Mouse (Mus musculus) limb, embryonic 12.5 days (tissue): Measurements from ENCODE around the gene Hecw2. TPM values are rescaled to one million over a fixed set of nuclear protein-coding genes. Genes with fewer than 3 reads are reported as not detected.

Experiments
- ATAC-seq: fragments of 200-750 bp; cut with Nextera tagmentation; 2 replicates; pipeline ENCODE4 v1.8.0; 2017; ENCODE audit warnings: low read depth, moderate TSS enrichment; ENCODE audit not compliant: insufficient number of reproducible peaks, insufficient read depth, low FRiP score, low TSS enrichment
- H3K27ac ChIP-seq: fragments of 300-500 bp; sonication (generic); 2 replicates; pipeline ENCODE4 v1.5.1; 2016; ENCODE audit warnings: mild to moderate bottlenecking, moderate library complexity
- H3K27me3 ChIP-seq: fragments of 300-500 bp; sonication (generic); 2 replicates; pipeline ENCODE4 v1.6.1; 2016; ENCODE audit warnings: mild to moderate bottlenecking, moderate library complexity
- H3K36me3 ChIP-seq: fragments of 300-500 bp; sonication (generic); 2 replicates; pipeline ENCODE4 v1.6.1; 2016; ENCODE audit warnings: mild to moderate bottlenecking, moderate library complexity
- H3K4me1 ChIP-seq: fragments of 300-500 bp; sonication (generic); replicated peaks from 2 replicates; pipeline ENCODE4 v1.6.1; 2016
- H3K4me2 ChIP-seq: fragments of 300-500 bp; sonication (generic); 2 replicates; pipeline ENCODE4 v1.6.1; 2016; ENCODE audit warnings: mild to moderate bottlenecking, moderate library complexity
- H3K4me3 ChIP-seq: fragments of 300-500 bp; sonication (generic); replicated peaks from 2 replicates; pipeline ENCODE4 v1.5.1; 2016; ENCODE audit warnings: mild to moderate bottlenecking
- H3K9ac ChIP-seq: fragments of 300-500 bp; sonication (generic); replicated peaks from 2 replicates; pipeline ENCODE4 v1.6.1; 2016; ENCODE audit warnings: mild to moderate bottlenecking, moderate library complexity
- H3K9me3 ChIP-seq: fragments of 300-500 bp; sonication (generic); 2 replicates; pipeline ENCODE4 v1.6.1; 2016; ENCODE audit warnings: mild to moderate bottlenecking, moderate library complexity
- WGBS: fragments of 180-500 bp; shearing (Covaris S2); methylation state at CpG from one replicate; pipeline ENCODE4 v1.1.7; 2016; 5-methylcytosine and 5-hydroxymethylcytosine counted together
- polyA plus RNA-seq: library from polyadenylated mRNA; unstranded; fragments of >200 nt; fragmentation: Nextera tagmentation; extraction: Ambion mirVana; gene quantifications from 2 replicates; pipeline ENCODE4 v1.2.1, GENCODE M21; 2016

Gene Hecw2
- polyA plus RNA-seq, 1 experiment from 2014 or later, result 3.3 TPM

DNA sequence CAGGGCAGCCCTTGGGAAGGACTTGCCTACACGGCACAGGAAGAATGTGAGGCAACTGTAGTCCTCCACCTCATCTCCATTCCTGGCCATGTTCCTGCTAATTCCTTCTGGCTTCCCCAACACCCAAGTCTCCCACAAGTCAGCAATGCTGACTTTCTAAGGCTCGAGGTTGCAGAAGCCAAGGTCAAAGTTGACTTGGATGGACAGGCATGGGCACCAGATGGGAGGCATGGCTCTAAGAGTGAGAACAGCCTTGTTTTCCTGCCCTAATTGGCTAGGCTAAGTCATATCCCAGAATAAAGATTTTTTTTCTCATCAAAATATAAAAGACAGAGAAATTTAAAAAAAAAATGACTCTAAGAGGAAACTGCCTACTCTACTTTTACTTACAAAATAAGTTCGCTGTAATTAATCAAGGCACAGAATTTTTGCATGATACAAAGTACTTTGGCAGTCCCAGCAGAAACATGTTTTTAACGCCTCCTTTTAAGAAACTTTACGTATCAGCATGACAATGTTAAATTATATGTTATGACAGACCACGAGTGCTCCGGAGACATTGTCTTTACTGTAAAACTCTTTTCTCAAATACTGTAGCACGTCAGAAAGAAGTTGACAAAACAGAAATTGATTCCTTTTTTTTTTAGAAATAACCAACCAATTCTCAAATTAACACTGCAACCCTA, 83.9 kb downstream of the Hecw2 start:
- Histone ChIP-seq H3K4me1 (no peaks in the 10 kb centered on the region), H3K9me3 (no peaks in the 10 kb centered on the region), H3K36me3 (no peaks in the 10 kb centered on the region), H3K27me3 (no peaks in the 10 kb centered on the region), H3K9ac (no peak overlapping the region), H3K4me3 (no peak overlapping the region), H3K27ac (no peak overlapping the region), H3K4me2 (no peak overlapping the region)
- ATAC-seq, result no peak
- 82% methylated on average over 8 of the region's 8 CpGs for WGBS

DNA sequence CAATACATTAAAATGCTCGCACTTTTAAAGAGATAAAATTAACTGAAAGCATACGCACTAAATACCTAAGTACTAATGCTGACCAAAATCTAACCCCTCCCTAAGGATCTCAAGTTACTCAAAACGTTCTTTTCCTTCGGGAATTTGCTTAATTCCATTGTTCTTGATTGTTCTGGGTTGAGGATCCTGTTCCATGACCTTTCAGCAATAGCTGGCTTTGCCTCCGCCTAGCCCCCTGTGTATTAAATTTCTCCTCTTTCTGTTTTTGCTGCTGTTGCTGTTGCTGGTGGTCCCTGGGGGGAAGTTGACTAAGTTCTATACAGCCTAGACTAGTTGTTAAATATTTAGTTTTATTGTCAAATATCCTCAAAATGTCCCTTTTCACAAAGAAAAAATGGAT, 85.7 kb downstream of the Hecw2 start:
- no peak for ATAC-seq
- no peak overlapping the region for H3K4me2 ChIP-seq
- H3K9ac ChIP-seq, result no peak overlapping the region
- H3K36me3 ChIP-seq, result no peaks in the 10 kb centered on the region
- no peaks in the 10 kb centered on the region for H3K4me1 ChIP-seq
- H3K27ac ChIP-seq, result no peak overlapping the region
- H3K4me3 ChIP-seq, result no peak overlapping the region
- 55% methylated on average over 5 of the region's 5 CpGs for WGBS
- H3K9me3 ChIP-seq, result no peaks in the 10 kb centered on the region
- no peaks in the 10 kb centered on the region for H3K27me3 ChIP-seq

DNA sequence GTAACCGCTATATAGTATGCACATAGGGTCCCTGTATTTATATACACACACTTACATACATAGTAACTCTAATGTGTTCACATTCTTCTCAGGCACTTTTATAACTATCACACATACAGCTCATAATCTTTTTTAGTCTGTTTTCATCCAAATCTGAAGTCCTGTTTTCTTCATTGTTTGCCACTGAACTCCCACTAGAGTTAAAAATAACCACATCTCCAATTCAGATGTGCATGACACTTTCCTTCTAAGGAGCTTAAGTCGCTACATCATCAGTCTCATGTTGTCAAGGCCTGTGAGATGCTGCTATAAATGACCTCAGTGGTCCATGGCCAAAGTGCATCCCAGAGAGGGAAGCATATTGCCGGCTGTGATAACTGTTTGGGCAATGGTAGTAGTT, 88.2 kb downstream of the Hecw2 start:
- Histone ChIP-seq H3K9ac (no peak overlapping the region), H3K27ac (no peak overlapping the region), H3K36me3 (no peaks in the 10 kb centered on the region), H3K9me3 (no peaks in the 10 kb centered on the region), H3K4me3 (no peak overlapping the region), H3K4me2 (no peak overlapping the region), H3K27me3 (no peaks in the 10 kb centered on the region), H3K4me1 (no peaks in the 10 kb centered on the region)
- WGBS, result 91% methylated on average over 3 of the region's 3 CpGs
- ATAC-seq, result no peak

DNA sequence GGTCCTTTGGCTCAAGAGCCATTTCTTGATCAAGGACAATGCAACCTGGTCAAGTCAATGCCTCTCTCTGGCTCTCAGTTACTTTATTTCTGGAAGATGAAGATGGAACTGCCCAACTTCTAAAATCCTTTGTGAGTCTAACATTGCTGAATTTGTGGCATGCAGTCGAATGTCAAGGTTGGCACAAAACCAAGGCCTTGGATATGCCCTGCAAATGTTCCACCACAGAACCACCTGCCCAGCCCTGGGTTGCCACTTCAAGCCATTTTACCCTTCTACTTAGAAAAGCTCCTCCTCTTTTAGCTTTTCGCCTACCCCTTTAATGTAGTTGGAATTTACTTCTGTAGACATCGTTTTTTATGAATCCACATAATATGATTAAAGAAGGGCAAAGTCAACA, 115.3 kb downstream of the Hecw2 start:
- Histone ChIP-seq H3K4me1 (no peaks in the 10 kb centered on the region), H3K27me3 (no peaks in the 10 kb centered on the region), H3K4me3 (no peak overlapping the region), H3K36me3 (no peaks in the 10 kb centered on the region), H3K9me3 (no peaks in the 10 kb centered on the region), H3K27ac (no peak overlapping the region), H3K4me2 (no peak overlapping the region), H3K9ac (no peak overlapping the region)
- no peak for ATAC-seq
- 89% methylated on average over 3 of the region's 3 CpGs for WGBS

DNA sequence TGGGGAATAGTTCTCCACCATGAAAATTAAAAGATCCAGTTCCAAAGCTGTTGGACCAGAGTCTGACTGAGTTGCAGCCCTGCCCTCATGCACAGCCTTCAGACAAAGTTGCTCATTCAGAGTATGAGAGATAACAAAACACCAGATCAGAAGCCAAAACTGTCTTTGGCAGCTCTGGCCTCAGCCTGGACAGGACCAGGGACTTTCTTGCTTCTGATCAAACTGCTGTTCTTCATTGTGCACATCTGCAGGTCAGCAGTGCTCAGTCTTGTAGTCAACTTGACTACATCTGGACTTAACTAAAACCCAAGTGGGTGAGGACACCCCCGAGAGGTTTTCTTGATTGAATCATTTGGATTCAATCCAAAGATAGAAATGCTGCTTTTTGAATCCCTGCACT, 120.5 kb downstream of the Hecw2 start:
- Histone ChIP-seq H3K4me2 (no peak overlapping the region), H3K27ac (no peak overlapping the region), H3K9ac (no peak overlapping the region), H3K27me3 (no peaks in the 10 kb centered on the region), H3K9me3 (no peaks in the 10 kb centered on the region), H3K4me1 (no peaks in the 10 kb centered on the region), H3K4me3 (no peak overlapping the region), H3K36me3 (no peaks in the 10 kb centered on the region)
- ATAC-seq, result no peak
- 39% methylated on average over 1 of the region's 1 CpGs for WGBS

DNA sequence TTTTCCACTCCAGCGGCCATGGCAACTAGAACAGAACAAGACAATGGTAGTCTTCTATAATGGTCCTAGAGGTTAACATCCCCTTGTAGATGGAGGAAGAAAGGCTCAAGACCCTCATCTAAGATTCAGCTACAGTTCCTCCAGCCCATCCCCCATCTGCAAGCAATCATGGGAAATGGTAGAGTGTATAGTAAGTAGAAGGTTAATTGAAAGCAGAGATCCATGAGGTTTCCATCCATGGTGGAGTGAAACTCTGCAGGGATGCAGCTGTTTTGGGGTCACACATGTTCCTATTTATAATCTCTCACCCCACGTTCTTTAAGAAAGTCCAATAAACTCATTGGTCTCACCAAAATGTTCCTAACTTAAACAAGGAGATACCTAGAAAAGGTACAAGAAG, 124.8 kb downstream of the Hecw2 start:
- ATAC-seq, result no peak
- H3K9ac ChIP-seq, result no peak overlapping the region
- WGBS, result 59% methylated on average over 2 of the region's 2 CpGs
- no peaks in the 10 kb centered on the region for H3K4me1 ChIP-seq
- no peak overlapping the region for H3K27ac ChIP-seq
- H3K4me2 ChIP-seq, result no peak overlapping the region
- H3K27me3 ChIP-seq, result no peaks in the 10 kb centered on the region
- H3K4me3 ChIP-seq, result no peak overlapping the region
- no peaks in the 10 kb centered on the region for H3K36me3 ChIP-seq
- H3K9me3 ChIP-seq, result no peaks in the 10 kb centered on the region

DNA sequence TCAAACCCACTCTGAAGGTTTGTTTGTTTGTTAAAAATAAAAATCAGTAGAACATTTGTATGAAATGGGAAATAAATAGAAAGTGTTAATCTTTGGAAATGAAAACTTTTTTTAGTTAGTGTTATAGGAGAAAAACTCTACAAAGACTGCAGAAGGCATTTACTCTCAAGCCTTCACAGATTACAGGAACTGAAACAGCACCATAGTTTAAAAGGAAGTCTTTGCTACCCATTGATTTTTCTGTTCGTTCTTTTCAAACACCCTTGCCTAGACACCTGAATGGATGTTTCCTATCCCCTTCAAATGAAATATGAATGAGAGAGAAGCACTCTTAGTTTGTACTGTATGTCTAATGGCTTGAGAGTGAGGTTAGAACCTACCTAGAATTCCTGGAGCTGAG, 126.7 kb downstream of the Hecw2 start:
- Histone ChIP-seq H3K9me3 (no peaks in the 10 kb centered on the region), H3K36me3 (no peaks in the 10 kb centered on the region), H3K27me3 (no peaks in the 10 kb centered on the region), H3K4me2 (no peak overlapping the region), H3K27ac (no peak overlapping the region), H3K4me3 (no peak overlapping the region), H3K9ac (no peak overlapping the region), H3K4me1 (no peaks in the 10 kb centered on the region)
- WGBS, result 78% methylated on average over 1 of the region's 1 CpGs
- no peak for ATAC-seq

DNA sequence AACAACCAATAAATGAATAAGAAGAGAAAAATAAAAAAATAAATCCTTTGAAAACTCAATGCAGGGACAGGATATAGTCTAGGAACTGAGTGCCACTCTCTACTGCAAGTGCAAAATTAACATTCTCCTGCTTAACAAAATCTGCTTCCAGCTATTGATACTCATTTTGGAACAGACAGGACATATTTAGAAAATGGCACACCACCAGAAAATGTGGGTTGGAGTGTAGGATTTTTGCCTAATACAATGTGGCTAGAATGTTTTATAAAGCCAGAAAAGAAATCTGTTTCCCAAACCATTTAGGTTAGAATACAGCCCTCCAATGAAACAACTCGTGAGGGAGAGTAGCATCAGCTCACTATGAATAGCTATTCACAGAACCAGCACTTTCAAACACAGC, 129.5 kb downstream of the Hecw2 start:
- Histone ChIP-seq H3K27me3 (no peaks in the 10 kb centered on the region), H3K9ac (no peak overlapping the region), H3K4me2 (no peak overlapping the region), H3K36me3 (no peaks in the 10 kb centered on the region), H3K9me3 (no peaks in the 10 kb centered on the region), H3K4me1 (no peaks in the 10 kb centered on the region), H3K4me3 (no peak overlapping the region), H3K27ac (no peak overlapping the region)
- 82% methylated on average over 1 of the region's 1 CpGs for WGBS
- ATAC-seq, result no peak

DNA sequence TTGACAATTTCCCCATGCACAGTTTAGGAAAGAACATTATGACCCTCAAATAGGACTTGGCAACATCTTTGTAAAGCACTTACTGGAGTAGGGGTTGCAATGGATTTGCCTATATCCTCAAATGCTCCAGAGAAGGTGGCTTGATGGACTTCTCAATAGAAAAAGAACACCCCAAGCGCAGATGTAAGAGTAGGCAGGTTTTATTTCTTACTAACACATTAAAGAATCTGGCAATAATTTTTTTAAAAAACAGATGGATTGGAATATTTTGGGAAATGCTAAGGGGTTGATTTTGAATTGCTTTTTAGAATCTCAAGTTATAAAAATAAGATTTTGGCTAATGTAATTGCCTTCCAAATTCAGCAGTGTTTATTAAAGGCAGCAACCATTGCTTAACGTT, 133.9 kb downstream of the Hecw2 start:
- no peaks in the 10 kb centered on the region for H3K9me3 ChIP-seq
- no peak overlapping the region for H3K27ac ChIP-seq
- no peak overlapping the region for H3K4me2 ChIP-seq
- H3K4me1 ChIP-seq, result no peaks in the 10 kb centered on the region
- H3K36me3 ChIP-seq, result no peaks in the 10 kb centered on the region
- no peaks in the 10 kb centered on the region for H3K27me3 ChIP-seq
- H3K4me3 ChIP-seq, result no peak overlapping the region
- no peak for ATAC-seq
- WGBS, result 91% methylated on average over 2 of the region's 2 CpGs
- H3K9ac ChIP-seq, result no peak overlapping the region

DNA sequence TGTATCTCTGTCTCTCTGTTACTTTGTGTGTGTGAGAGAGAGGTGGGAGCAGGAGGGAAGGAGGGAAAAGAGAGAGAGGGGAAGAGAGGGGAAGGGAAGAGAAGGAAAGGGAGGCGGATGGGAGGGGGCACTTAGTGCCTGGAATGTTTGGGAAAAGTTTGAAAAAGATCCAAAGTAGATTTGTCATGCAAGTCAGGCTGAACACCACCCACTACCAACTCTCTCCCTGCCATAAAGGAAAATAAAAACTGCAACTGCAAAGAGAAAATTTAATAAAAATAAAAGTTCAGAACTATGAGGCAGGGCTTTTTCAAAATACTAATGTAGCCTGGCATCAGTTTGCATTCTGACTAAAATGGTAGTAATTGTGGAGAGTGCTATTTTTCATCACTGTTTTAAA, 135.2 kb downstream of the Hecw2 start:
- no peak for ATAC-seq
- H3K27ac ChIP-seq, result no peak overlapping the region
- H3K4me3 ChIP-seq, result no peak overlapping the region
- H3K36me3 ChIP-seq, result no peaks in the 10 kb centered on the region
- 86% methylated on average over 1 of the region's 1 CpGs for WGBS
- no peaks in the 10 kb centered on the region for H3K27me3 ChIP-seq
- H3K9me3 ChIP-seq, result no peaks in the 10 kb centered on the region
- H3K9ac ChIP-seq, result no peak overlapping the region
- no peak overlapping the region for H3K4me2 ChIP-seq
- H3K4me1 ChIP-seq, result no peaks in the 10 kb centered on the region

DNA sequence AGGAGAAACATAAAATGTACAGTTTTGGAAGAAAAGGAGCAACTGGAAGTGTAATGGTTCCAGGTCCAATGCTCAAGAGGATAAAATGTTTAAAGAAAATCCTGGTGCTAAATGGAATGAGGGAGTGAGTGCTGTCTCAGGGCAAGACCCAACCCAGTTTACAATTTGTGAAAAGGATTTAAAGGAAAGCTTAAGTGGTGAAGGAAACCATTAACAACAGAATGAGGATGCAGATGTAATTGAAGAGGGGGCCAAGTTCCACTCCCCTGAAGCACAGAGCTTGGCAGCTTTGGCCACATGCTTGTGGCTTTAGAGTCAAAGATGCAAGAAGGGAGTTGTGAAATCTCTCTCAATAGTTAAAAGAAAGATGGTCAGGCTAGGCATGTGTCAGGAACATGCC, 142.2 kb downstream of the Hecw2 start:
- H3K27me3 ChIP-seq, result no peaks in the 10 kb centered on the region
- no peak overlapping the region for H3K9ac ChIP-seq
- H3K4me2 ChIP-seq, result no peak overlapping the region
- no peaks in the 10 kb centered on the region for H3K36me3 ChIP-seq
- ATAC-seq, result no peak
- H3K27ac ChIP-seq, result no peak overlapping the region
- H3K4me3 ChIP-seq, result no peak overlapping the region
- no peaks in the 10 kb centered on the region for H3K4me1 ChIP-seq
- no peaks in the 10 kb centered on the region for H3K9me3 ChIP-seq

DNA sequence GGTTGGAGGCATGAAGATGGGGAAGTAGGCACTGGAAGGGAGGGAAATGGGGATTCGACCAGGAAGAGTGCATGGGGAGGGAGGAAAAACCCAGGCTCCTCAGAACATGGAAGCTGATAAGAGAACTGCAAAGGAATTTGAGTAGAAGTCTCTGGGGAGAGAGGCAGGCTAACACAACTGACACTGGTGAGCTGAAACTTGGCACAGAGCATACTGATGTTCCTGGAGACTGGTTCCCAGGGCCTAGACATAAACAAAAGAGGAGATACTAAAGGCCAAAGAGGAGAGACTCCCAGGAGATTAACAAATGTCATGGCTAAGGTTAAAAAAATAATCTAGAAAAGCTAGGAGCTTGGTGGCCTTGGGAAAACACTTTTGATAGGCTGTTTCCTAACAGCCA, 148.0 kb downstream of the Hecw2 start:
- Histone ChIP-seq H3K9me3 (no peaks in the 10 kb centered on the region), H3K9ac (no peak overlapping the region), H3K27me3 (no peaks in the 10 kb centered on the region), H3K36me3 (no peaks in the 10 kb centered on the region), H3K4me3 (no peak overlapping the region), H3K4me1 (no peaks in the 10 kb centered on the region), H3K4me2 (no peak overlapping the region), H3K27ac (no peak overlapping the region)
- ATAC-seq, result no peak
- WGBS, result 58% methylated on average over 1 of the region's 1 CpGs
